Mouse (Mus musculus) MEL (cell line): Measurements from ENCODE around the gene Fam228a. TPM values are rescaled to one million over a fixed set of nuclear protein-coding genes. Genes with fewer than 3 reads are reported as not detected.

ENCODE experiments used
- DNase-seq: peaks from one replicate; pipeline ENCODE4 v3.0.0; 2011; ENCODE audit warnings: low read depth, low spot score
- H3K27ac ChIP-seq: 2 replicates; pipeline ENCODE4 v1.5.1; 2012; ENCODE audit warnings: low read depth, mild to moderate bottlenecking, control low read depth, low read length, moderate library complexity; ENCODE audit not compliant: control insufficient read depth
- H3K27me3 ChIP-seq, 2 experiments: fragments of 150-350 bp in 1 of 2; sonication (generic) in 1 of 2; 2 replicates each; pipeline ENCODE4 v1.6.1; 2012; ENCODE audit warnings: low read length in 2 of 2, mild to moderate bottlenecking in 2 of 2, improper control_type of control experiment in 1 of 2, moderate library complexity in 1 of 2; ENCODE audit not compliant: insufficient read depth in 2 of 2, control insufficient read depth in 1 of 2
- H3K36me3 ChIP-seq, 2 experiments: 2 replicates each; pipeline ENCODE4 v1.6.1; 2012 to 2014; ENCODE audit warnings: low read length in 2 of 2, improper control_type of control experiment in 1 of 2, inconsistent platforms in 1 of 2, mild to moderate bottlenecking in 1 of 2; ENCODE audit not compliant: insufficient read depth in 2 of 2, control insufficient read depth in 1 of 2
- H3K4me1 ChIP-seq, 2 experiments: fragments of 150-350 bp in 1 of 2; sonication (generic) in 1 of 2; 2 replicates each; pipeline ENCODE4 v1.6.1; 2012; ENCODE audit warnings: low read length in 2 of 2, improper control_type of control experiment in 1 of 2, mild to moderate bottlenecking in 1 of 2; ENCODE audit not compliant: insufficient read depth in 2 of 2, control insufficient read depth in 1 of 2
- H3K4me3 ChIP-seq, 2 experiments: fragments of 150-350 bp in 1 of 2; sonication (generic) in 1 of 2; 2 replicates each; pipeline ENCODE4 v1.5.1; 2012; ENCODE audit warnings: low read depth in 2 of 2, low read length in 2 of 2, mild to moderate bottlenecking in 2 of 2, moderate library complexity in 2 of 2, control low read depth in 1 of 2, improper control_type of control experiment in 1 of 2; ENCODE audit not compliant: control insufficient read depth in 1 of 2, insufficient read depth in 1 of 2
- H3K79me2 ChIP-seq: 2 replicates; pipeline ENCODE4 v1.6.1; 2012; ENCODE audit warnings: mild to moderate bottlenecking, low read length, moderate library complexity; ENCODE audit not compliant: control insufficient read depth, poor library complexity, insufficient read depth
- H3K9ac ChIP-seq: 2 replicates; pipeline ENCODE4 v1.6.1; 2012; ENCODE audit warnings: low read depth, mild to moderate bottlenecking, control low read depth, low read length, moderate library complexity; ENCODE audit not compliant: control insufficient read depth, poor library complexity, severe bottlenecking
- H3K9me3 ChIP-seq: fragments of 150-350 bp; sonication (generic); replicated peaks from 2 replicates; pipeline ENCODE4 v1.6.1; 2012; ENCODE audit warnings: mild to moderate bottlenecking, low read length, improper control_type of control experiment, moderate library complexity; ENCODE audit not compliant: insufficient read depth
- CHD2 ChIP-seq: IDR thresholded peaks from 2 replicates; pipeline ENCODE4 v1.6.1; 2011; ENCODE audit warnings: low read length, improper control_type of control experiment
- CTCF ChIP-seq, 3 experiments: IDR thresholded peaks in 2 of 3; conservative IDR thresholded peaks in 1 of 3; 2 replicates each; pipeline ENCODE4 v1.5.1; 2011 to 2012; ENCODE audit warnings: low read length in 3 of 3, low read depth in 2 of 3, mild to moderate bottlenecking in 2 of 3, improper control_type of control experiment in 1 of 3, inconsistent platforms in 1 of 3, mixed read lengths in 1 of 3, moderate library complexity in 1 of 3; ENCODE audit not compliant: control insufficient read depth in 1 of 3, insufficient read depth in 1 of 3, poor library complexity in 1 of 3, severe bottlenecking in 1 of 3
- ELF1 ChIP-seq: IDR thresholded peaks from 2 replicates; pipeline ENCODE4 v1.6.1; 2014; ENCODE audit warnings: low read depth, mild to moderate bottlenecking, inconsistent platforms, low read length, improper control_type of control experiment, moderate library complexity
- GATA1 ChIP-seq: IDR thresholded peaks from 2 replicates; pipeline ENCODE4 v1.6.1; 2011; ENCODE audit warnings: low read depth, low read length, improper control_type of control experiment
- JUND ChIP-seq: IDR thresholded peaks from 2 replicates; pipeline ENCODE4 v1.6.1; 2011; ENCODE audit warnings: low read depth, mild to moderate bottlenecking, improper control_type of control experiment, low read length
- MAX ChIP-seq: IDR thresholded peaks from 2 replicates; pipeline ENCODE4 v1.6.1; 2011; ENCODE audit warnings: low read length, improper control_type of control experiment
- MAZ ChIP-seq: IDR thresholded peaks from 2 replicates; pipeline ENCODE4 v1.6.1; 2012; ENCODE audit warnings: low read depth, mild to moderate bottlenecking, inconsistent platforms, low read length, improper control_type of control experiment
- MXI1 ChIP-seq: IDR thresholded peaks from 2 replicates; pipeline ENCODE4 v1.6.1; 2011; ENCODE audit warnings: mild to moderate bottlenecking, low read depth, low read length, improper control_type of control experiment
- MYB ChIP-seq: IDR thresholded peaks from 2 replicates; pipeline ENCODE4 v1.6.1; 2011; ENCODE audit warnings: mild to moderate bottlenecking, low read depth, low read length, improper control_type of control experiment
- MYC ChIP-seq: IDR thresholded peaks from 2 replicates; pipeline ENCODE4 v1.6.1; 2011; ENCODE audit warnings: low read depth, mild to moderate bottlenecking, low read length, improper control_type of control experiment, moderate library complexity
- NRF1 ChIP-seq: IDR thresholded peaks from 2 replicates; pipeline ENCODE4 v1.6.1; 2014; ENCODE audit warnings: low read depth, mild to moderate bottlenecking, inconsistent platforms, low read length, improper control_type of control experiment, moderate library complexity; ENCODE audit not compliant: poor library complexity, insufficient read depth, severe bottlenecking
- RAD21 ChIP-seq: IDR thresholded peaks from 2 replicates; pipeline ENCODE4 v1.6.1; 2011; ENCODE audit warnings: mild to moderate bottlenecking, low read depth, low read length, improper control_type of control experiment
- SIN3A ChIP-seq: IDR thresholded peaks from 2 replicates; pipeline ENCODE4 v1.6.1; 2012; ENCODE audit warnings: low read length, improper control_type of control experiment, inconsistent platforms
- SMC3 ChIP-seq: IDR thresholded peaks from 2 replicates; pipeline ENCODE4 v1.6.1; 2011; ENCODE audit warnings: low read depth, low read length, improper control_type of control experiment
- TBP ChIP-seq: IDR thresholded peaks from 2 replicates; pipeline ENCODE4 v1.8.0; 2011; ENCODE audit warnings: low read depth, low read length, improper control_type of control experiment
- TCF12 ChIP-seq: IDR thresholded peaks from 2 replicates; pipeline ENCODE4 v1.6.1; 2014; ENCODE audit warnings: low read depth, mild to moderate bottlenecking, inconsistent platforms, low read length, improper control_type of control experiment, moderate library complexity
- USF2 ChIP-seq, 2 experiments: IDR thresholded peaks; 2 replicates each; pipeline ENCODE4 v1.6.1; 2011 to 2012; ENCODE audit warnings: improper control_type of control experiment in 2 of 2, low read length in 2 of 2, borderline replicate concordance in 1 of 2, inconsistent platforms in 1 of 2, low read depth in 1 of 2, mild to moderate bottlenecking in 1 of 2; ENCODE audit not compliant: insufficient read depth in 1 of 2
- ZC3H11A ChIP-seq: IDR thresholded peaks from 2 replicates; pipeline ENCODE4 v1.6.1; 2012; ENCODE audit warnings: low read depth, mild to moderate bottlenecking, inconsistent platforms, low read length, improper control_type of control experiment
- ZNF384 ChIP-seq: IDR thresholded peaks from 2 replicates; pipeline ENCODE4 v1.6.1; 2012; ENCODE audit warnings: low read depth, mild to moderate bottlenecking, inconsistent platforms, low read length, improper control_type of control experiment
- polyA plus RNA-seq, 2 experiments: library from polyadenylated mRNA; stranded (reverse) in 1 of 2; unstranded in 1 of 2; fragments of >175 nt in 1 of 2; fragments of >200 nt in 1 of 2; gene quantifications; 2 replicates each; pipeline versions ENCODE4 v1.2.1 to v1.2.4; 2012; ENCODE audit warnings: low replicate concordance in 2 of 2, low read depth in 1 of 2; ENCODE audit not compliant: insufficient read length in 2 of 2, insufficient read depth in 1 of 2, missing spikeins in 1 of 2
- total RNA-seq: library from RNA; depleted of rRNA; stranded (reverse); fragments of 300-350 nt; gene quantifications from 2 replicates; pipeline ENCODE4 v1.2.3, GENCODE M21; 2012

The Fam228a gene
- total and polyA plus RNA-seq, 3 experiments, result 0.15 to 0.33 TPM; not detected in 1

- no peak for DNase-seq
- no peaks in the 10 kb centered on the region for H3K27me3 ChIP-seq
- H3K4me3 ChIP-seq, result no peak overlapping the region
- no peak overlapping the region for H3K9ac ChIP-seq
- no peak overlapping the region for H3K27ac ChIP-seq
- H3K4me1 ChIP-seq, result no peaks in the 10 kb centered on the region
- H3K36me3 ChIP-seq, result no peaks in the 10 kb centered on the region; a peak in 1 of 4 replicates
- no peak for TF ChIP-seq NRF1
- TF ChIP-seq TCF12, result no peak
- TF ChIP-seq CTCF (IDR thresholded peaks at IDR 0.05 in 2 of 3, conservative IDR thresholded peaks at IDR 0.05 in 1 of 3; ENCODE audit: control insufficient read depth in 1 of 3, insufficient read depth in 1 of 3, low read depth in 2 of 3, low read length in 3 of 3, poor library complexity in 1 of 3, severe bottlenecking in 1 of 3), result no peak
- no peak for TF ChIP-seq GATA1
- TF ChIP-seq MAZ, result no peak
- no peak for TF ChIP-seq MAX
- no peak for TF ChIP-seq USF2 (IDR thresholded peaks at IDR 0.05; ENCODE audit: borderline replicate concordance in 1 of 2, insufficient read depth in 1 of 2, low read depth in 1 of 2, low read length in 2 of 2)
- TF ChIP-seq ELF1, result no peak
- no peak for TF ChIP-seq RAD21
- TF ChIP-seq SMC3, result no peak
- TF ChIP-seq MXI1, result no peak
- TF ChIP-seq JUND, result no peak
- TF ChIP-seq TBP, result no peak
- H3K79me2 ChIP-seq, result no peaks in the 10 kb centered on the region
- no peaks in the 10 kb centered on the region for H3K9me3 ChIP-seq
These were observed 30.7 kb downstream of the Fam228a start for GRCm38 (mm10) chr12:4707488-4708017.

- no peak for DNase-seq
- Histone ChIP-seq H3K27me3 (no peaks in the 10 kb centered on the region), H3K79me2 (no peaks in the 10 kb centered on the region), H3K9me3 (no peaks in the 10 kb centered on the region), H3K27ac (no peak overlapping the region), H3K36me3 (no peaks in the 10 kb centered on the region; a peak in 1 of 4 replicates), H3K4me3 (no peak overlapping the region), H3K4me1 (no peaks in the 10 kb centered on the region), H3K9ac (no peak overlapping the region)
- no peak for TF ChIP-seq CHD2
- TF ChIP-seq ZNF384, result no peak
- no peak for TF ChIP-seq ZC3H11A
- no peak for TF ChIP-seq SIN3A
- TF ChIP-seq USF2 (IDR thresholded peaks at IDR 0.05; ENCODE audit: borderline replicate concordance in 1 of 2, insufficient read depth in 1 of 2, low read depth in 1 of 2, low read length in 2 of 2), result no peak
- no peak for TF ChIP-seq JUND
- TF ChIP-seq MYB, result no peak
- no peak for TF ChIP-seq MYC
These were observed 31.3 kb downstream of the Fam228a start for GRCm38 (mm10) chr12:4706901-4707300.
